Mouse (Mus musculus) forebrain, embryonic 10.5 days (tissue): ENCODE results near the gene Dync1i1. TPM values are rescaled to one million over a fixed set of nuclear protein-coding genes. Genes with fewer than 3 reads are reported as not detected.

Experiments used
- DNase-seq: peaks from one replicate; pipeline ENCODE4 v3.0.0-alpha.2; 2017; ENCODE audit warnings: low spot score; ENCODE audit errors: extremely low spot score
- H3K27ac ChIP-seq: fragments of 300-500 bp; sonication (generic); 2 replicates; pipeline ENCODE4 v1.5.1; 2016; ENCODE audit warnings: mild to moderate bottlenecking
- H3K27me3 ChIP-seq: fragments of 300-500 bp; sonication (generic); 2 replicates; pipeline ENCODE4 v1.6.1; 2016; ENCODE audit warnings: mild to moderate bottlenecking; ENCODE audit not compliant: poor library complexity, severe bottlenecking
- H3K36me3 ChIP-seq: fragments of 300-500 bp; sonication (generic); replicated peaks from 2 replicates; pipeline ENCODE4 v1.6.1; 2016; ENCODE audit warnings: mild to moderate bottlenecking, moderate library complexity
- H3K4me1 ChIP-seq: fragments of 300-500 bp; sonication (generic); 2 replicates; pipeline ENCODE4 v1.6.1; 2016
- H3K4me3 ChIP-seq: fragments of 300-500 bp; sonication (generic); 2 replicates; pipeline ENCODE4 v1.5.1; 2016; ENCODE audit warnings: mild to moderate bottlenecking, moderate library complexity
- H3K9me3 ChIP-seq: fragments of 300-500 bp; sonication (generic); 2 replicates; pipeline ENCODE4 v1.6.1; 2016; ENCODE audit warnings: mild to moderate bottlenecking, moderate library complexity
- WGBS: fragments of 180-500 bp; shearing (Covaris S2); methylation state at CpG from one replicate; pipeline ENCODE4 v1.1.7; 2016; 5-methylcytosine and 5-hydroxymethylcytosine counted together
- polyA plus RNA-seq: library from polyadenylated mRNA; unstranded; fragments of >200 nt; fragmentation: Nextera tagmentation; extraction: Ambion mirVana; gene quantifications from 2 replicates; pipeline ENCODE4 v1.2.1, GENCODE M21; 2016

Dync1i1 gene
- polyA plus RNA-seq, 1 experiment from 2014 or later = 1.1 TPM

DNA sequence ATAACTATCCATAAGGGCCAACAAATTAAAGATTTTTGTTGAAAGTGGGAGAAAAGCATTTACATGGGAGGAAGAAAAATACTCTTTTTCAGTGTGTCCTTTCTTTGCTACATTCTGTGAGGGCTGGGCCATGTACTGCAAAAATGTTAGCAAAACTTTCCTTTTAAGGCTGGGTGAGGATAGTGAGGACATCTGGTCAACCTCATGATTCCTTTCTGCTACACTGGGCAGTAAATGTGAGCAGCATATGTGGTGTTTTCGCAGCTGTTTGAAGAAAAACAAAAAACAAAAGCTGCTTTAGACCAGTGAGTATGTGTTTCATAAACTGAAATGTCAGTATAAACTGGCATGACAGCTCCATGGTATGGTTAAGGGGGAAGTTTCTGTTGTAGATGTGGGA lies 9.4 kb downstream of the Dync1i1 start:
- Histone ChIP-seq H3K4me3 (no peak overlapping the region), H3K9me3 (no peaks in the 10 kb centered on the region), H3K27me3 (no peaks in the 10 kb centered on the region), H3K4me1 (no peaks in the 10 kb centered on the region), H3K36me3 (no peaks in the 10 kb centered on the region), H3K27ac (no peak overlapping the region)
- DNase-seq = no peak
- 81% methylated on average over 1 of the region's 1 CpGs for WGBS

DNA sequence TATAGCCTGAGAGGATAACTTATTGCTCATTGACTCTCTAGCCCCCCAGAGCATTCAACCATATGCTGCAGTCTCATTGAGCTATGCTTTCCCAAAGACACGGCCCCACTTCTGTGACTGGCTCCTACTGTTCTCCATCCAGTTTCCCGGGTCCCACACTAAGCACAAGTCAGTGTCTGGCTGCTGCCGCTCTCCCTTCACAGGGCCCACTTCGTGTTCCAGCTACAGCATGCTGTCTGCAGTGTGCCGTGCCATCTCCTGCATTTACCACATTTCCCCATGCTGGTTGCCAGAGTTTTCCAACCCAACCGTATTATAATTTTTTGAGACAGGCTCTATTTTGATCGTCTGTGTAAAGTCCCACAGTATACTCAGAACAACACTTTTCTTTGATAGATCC lies 14.3 kb downstream of the Dync1i1 start:
- Histone ChIP-seq H3K36me3 (no peaks in the 10 kb centered on the region), H3K4me3 (no peak overlapping the region), H3K27me3 (no peaks in the 10 kb centered on the region), H3K9me3 (no peaks in the 10 kb centered on the region), H3K27ac (no peak overlapping the region), H3K4me1 (no peaks in the 10 kb centered on the region)
- DNase-seq = no peak
- WGBS = 88% methylated on average over 7 of the region's 7 CpGs

DNA sequence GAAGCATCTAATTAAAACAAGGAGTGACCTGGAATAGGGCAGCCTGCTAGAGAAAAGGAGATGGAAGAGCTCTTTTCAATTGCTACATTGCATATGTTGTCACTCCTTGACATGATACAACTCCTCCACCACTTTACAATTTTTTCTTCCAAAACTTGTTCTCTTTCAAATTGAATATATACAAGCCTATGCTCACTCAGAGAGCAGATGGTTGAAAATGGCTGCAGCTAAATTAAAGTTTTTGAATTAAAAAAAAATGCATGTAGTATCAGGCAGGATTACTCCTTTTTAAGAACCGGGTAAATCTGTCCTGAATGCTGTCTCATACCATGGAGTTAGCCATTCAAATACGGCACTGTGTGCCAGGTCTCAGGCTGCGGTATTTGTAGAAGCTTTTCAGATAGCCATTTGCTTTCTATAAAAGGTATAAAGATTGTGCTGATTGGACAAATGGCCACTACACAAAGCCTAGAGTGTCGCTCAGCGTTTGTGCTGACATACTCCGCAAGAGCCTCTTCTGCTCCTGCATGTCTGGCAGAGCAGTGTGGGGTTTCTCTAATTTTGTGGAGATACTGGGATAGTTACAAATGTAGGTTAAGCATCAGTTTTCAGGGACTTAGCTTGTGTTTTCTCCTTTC lies 16.1 kb downstream of the Dync1i1 start:
- no peaks in the 10 kb centered on the region for H3K9me3 ChIP-seq
- H3K27me3 ChIP-seq = no peaks in the 10 kb centered on the region
- no peak overlapping the region for H3K4me3 ChIP-seq
- 91% methylated on average over 6 of the region's 6 CpGs for WGBS
- no peaks in the 10 kb centered on the region for H3K4me1 ChIP-seq
- H3K27ac ChIP-seq = no peak overlapping the region
- H3K36me3 ChIP-seq = no peaks in the 10 kb centered on the region
- DNase-seq = no peak

DNA sequence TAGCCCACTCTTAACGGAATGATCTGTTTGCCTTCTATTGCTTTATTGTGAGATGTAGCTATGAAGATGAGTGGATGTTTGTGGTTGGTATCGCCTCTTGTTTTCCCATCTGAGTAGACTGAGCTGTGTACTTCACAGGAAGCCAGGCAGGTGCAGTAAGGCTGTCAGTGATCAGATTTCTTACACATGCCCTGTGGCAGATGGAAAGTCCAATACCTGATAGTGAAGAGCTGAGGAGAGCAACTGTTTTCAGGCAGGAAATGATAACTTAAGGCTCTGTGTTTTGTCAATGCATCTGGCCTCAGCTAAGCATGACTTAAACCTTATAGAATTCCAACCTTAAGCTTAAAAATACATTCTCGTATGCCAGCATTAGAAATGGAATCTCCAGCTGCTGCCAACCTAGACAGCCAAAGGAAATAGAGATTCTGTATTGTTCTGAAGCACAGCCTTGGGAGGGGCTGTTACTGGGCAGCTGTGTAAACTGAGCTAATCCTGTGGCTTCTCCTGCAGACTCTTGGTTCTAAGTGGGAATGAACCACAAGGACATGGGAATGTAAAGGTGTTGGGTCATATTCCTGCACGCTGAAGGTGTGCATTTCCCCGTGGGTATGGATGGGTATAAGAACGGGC lies 24.8 kb downstream of the Dync1i1 start:
- WGBS = 85% methylated on average over 6 of the region's 6 CpGs
- Histone ChIP-seq H3K36me3 (no peaks in the 10 kb centered on the region), H3K27me3 (no peaks in the 10 kb centered on the region), H3K4me3 (no peak overlapping the region), H3K27ac (no peak overlapping the region), H3K4me1 (no peaks in the 10 kb centered on the region), H3K9me3 (peaks cover 4% of the 10 kb centered on the region; the same call in 1 of the 2 replicates)
- DNase-seq = no peak

DNA sequence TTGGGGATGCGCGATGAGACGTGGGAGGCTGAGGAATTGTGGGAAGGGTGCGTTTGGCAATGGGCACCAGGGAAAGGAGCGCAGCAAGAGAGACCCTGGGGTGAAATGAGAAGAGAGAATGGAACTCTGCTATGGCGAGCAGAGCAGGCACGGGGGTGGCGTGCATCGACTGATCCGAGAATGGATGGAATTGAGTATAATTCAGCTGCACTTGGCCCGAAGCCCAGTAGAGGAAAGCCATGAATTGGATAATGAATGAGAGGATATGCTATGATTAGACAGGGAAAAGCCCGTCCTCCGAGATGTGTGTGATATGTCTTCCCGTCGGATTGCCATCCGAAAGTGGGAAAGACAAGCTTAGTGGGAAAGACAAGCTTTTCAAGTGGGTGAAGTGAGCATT lies 26.7 kb downstream of the Dync1i1 start:
- WGBS = 93% methylated on average over 16 of the region's 16 CpGs
- peaks cover 3% of the 10 kb centered on the region; the same call in 1 of the 2 replicates for H3K9me3 ChIP-seq
- DNase-seq = no peak
- no peak overlapping the region for H3K27ac ChIP-seq
- no peaks in the 10 kb centered on the region for H3K27me3 ChIP-seq
- peaks cover 5% of the 10 kb centered on the region for H3K4me1 ChIP-seq
- H3K36me3 ChIP-seq = no peaks in the 10 kb centered on the region
- H3K4me3 ChIP-seq = no peak overlapping the region

DNA sequence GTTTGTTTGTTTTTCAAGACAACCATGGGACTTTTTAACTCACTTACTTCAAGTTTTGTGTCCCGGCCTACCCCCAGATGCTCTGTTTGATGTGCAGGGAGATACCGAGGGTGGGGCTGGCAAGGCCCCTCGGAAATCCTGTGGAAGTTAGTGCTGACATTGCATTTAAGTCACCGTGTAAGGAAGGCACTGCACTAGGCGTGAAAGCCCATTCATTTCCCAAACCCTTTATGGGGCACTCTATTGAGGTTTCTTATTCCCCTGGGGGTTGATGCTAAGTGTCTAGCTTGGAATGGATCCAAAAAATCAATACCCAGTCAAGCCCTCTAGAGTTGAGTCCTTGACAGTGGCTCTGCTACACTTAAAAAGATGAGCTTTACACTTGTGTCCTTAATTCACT lies 27.2 kb downstream of the Dync1i1 start:
- Histone ChIP-seq H3K4me3 (no peak overlapping the region), H3K27me3 (no peaks in the 10 kb centered on the region), H3K36me3 (no peaks in the 10 kb centered on the region), H3K9me3 (no peaks in the 10 kb centered on the region), H3K4me1 (peaks cover 5% of the 10 kb centered on the region), H3K27ac (no peak overlapping the region)
- DNase-seq = no peak
- 82% methylated on average over 5 of the region's 5 CpGs for WGBS

DNA sequence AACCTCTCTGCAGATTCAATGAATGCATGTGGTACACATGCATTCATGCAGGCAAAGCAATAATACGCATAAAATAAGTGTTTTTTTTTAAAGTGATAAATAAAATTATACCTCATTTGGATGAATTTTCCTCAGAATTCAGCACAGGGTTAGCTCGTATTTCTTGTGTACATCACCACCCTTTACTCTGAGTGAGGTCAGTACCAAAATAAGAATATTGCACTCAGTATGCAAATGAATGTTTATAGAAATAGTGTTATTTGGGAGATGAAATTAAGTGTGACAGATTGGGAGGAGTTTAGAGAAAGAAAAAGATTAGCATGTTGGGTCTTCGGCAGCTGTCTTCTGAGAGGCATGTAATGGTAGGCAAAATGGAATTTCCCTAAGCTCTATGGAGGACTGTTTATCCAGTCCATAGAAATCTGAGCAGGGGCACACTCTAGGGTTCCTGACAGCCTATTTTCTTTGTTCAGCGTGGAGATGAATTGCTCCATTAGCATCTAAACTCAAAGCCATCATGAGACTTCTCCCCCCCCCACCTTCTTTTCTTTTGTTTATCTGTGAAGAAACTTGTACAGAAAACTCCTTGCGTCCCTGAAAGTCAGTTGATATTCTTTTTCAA lies 31.2 kb downstream of the Dync1i1 start:
- DNase-seq = no peak
- 65% methylated on average over 5 of the region's 5 CpGs for WGBS
- Histone ChIP-seq H3K4me1 (peaks cover 5% of the 10 kb centered on the region), H3K27ac (no peak overlapping the region), H3K27me3 (peaks cover 4% of the 10 kb centered on the region; the same call in 1 of the 2 replicates), H3K36me3 (no peaks in the 10 kb centered on the region), H3K9me3 (no peaks in the 10 kb centered on the region), H3K4me3 (no peak overlapping the region)

DNA sequence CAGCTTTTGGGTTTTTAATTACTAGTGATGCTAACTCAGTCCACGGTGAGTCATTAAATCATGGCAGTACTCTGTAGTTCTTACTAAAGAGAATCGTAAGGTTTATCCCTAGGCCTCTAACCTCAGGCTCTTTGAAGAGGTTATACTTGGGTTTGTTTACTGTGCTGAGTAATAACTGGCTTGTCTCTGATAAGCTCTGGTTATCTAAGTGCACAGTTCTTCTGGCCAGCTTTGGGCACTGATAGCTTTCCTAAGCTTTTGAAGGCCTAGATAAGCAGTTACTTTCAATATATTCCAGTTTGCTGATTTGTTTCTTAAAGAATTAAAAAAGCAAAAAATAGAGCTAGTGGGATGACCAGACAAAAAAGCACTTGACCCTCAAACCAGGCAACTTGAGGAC lies 37.5 kb downstream of the Dync1i1 start:
- DNase-seq = no peak
- H3K4me1 ChIP-seq = no peaks in the 10 kb centered on the region
- H3K27ac ChIP-seq = no peak overlapping the region
- no peaks in the 10 kb centered on the region for H3K9me3 ChIP-seq
- peaks cover 4% of the 10 kb centered on the region; the same call in 1 of the 2 replicates for H3K27me3 ChIP-seq
- 90% methylated on average over 2 of the region's 2 CpGs for WGBS
- H3K4me3 ChIP-seq = no peak overlapping the region
- H3K36me3 ChIP-seq = no peaks in the 10 kb centered on the region

DNA sequence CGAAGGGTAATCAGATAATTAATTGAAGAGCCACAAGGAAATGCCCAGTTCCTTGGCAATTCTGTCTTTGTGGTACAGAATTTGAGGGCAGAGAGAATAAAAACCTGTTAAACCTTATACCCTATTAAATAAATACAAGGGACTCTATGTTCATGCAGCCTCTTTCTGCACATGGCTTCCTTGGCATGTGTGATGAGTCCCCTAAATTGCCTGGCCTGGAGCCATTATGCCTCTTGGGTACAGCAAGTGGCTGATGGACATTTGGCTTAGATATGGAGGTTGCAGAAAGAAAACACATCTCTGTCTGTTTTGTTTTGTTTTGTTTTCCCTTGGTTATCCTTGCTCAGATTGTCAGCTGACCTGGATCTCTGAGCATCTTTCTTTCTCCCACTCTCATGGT lies 43.1 kb downstream of the Dync1i1 start:
- Histone ChIP-seq H3K27me3 (no peaks in the 10 kb centered on the region), H3K4me3 (no peak overlapping the region), H3K27ac (no peak overlapping the region), H3K9me3 (no peaks in the 10 kb centered on the region), H3K36me3 (no peaks in the 10 kb centered on the region), H3K4me1 (no peaks in the 10 kb centered on the region)
- 81% methylated on average over 1 of the region's 1 CpGs for WGBS
- DNase-seq = no peak

DNA sequence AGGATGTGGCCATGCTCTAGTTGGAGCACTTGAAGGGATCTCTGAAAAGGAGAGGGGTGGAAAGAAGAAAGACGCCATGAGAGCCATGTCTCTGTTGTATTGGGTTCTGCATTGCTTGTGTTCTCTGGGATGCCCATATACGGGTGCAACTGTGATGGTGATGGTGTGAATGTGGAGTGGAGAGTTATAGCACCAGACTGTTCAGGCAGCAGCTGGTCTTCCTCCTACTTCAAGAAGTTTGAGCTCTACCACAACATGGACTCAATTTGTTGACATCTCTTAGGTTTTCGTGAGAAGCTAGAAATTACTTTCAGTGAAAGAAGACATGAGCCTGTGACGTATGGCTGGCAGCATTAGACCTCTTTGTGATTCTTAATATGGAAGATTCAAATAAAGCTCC lies 44.8 kb downstream of the Dync1i1 start:
- 85% methylated on average over 4 of the region's 4 CpGs for WGBS
- H3K27me3 ChIP-seq = no peaks in the 10 kb centered on the region
- no peaks in the 10 kb centered on the region for H3K9me3 ChIP-seq
- no peaks in the 10 kb centered on the region for H3K36me3 ChIP-seq
- no peak overlapping the region for H3K4me3 ChIP-seq
- H3K27ac ChIP-seq = no peak overlapping the region
- no peaks in the 10 kb centered on the region for H3K4me1 ChIP-seq
- DNase-seq = no peak

DNA sequence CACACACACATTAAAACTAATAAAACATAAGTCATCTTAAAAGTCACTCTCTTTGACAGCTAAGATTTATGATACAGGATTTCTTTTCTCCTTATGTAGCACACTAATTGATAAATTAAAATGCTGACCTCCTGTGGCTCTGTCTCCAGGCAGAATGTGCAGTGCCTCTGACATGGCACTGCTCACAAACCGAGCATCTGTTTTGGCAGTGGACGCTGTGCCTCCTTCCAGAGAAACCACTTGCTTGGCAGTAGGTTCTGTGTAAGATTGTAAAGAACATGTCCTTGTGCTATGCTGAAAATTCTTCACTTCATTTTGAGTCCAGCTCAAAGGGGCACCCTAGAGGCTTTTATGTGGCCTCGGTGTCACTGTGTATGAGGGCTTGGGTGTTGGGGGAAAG lies 50.0 kb downstream of the Dync1i1 start:
- Histone ChIP-seq H3K9me3 (no peaks in the 10 kb centered on the region), H3K27ac (no peak overlapping the region), H3K4me3 (no peak overlapping the region), H3K27me3 (no peaks in the 10 kb centered on the region), H3K4me1 (no peaks in the 10 kb centered on the region), H3K36me3 (no peaks in the 10 kb centered on the region)
- DNase-seq = no peak
- WGBS = 88% methylated on average over 3 of the region's 3 CpGs

DNA sequence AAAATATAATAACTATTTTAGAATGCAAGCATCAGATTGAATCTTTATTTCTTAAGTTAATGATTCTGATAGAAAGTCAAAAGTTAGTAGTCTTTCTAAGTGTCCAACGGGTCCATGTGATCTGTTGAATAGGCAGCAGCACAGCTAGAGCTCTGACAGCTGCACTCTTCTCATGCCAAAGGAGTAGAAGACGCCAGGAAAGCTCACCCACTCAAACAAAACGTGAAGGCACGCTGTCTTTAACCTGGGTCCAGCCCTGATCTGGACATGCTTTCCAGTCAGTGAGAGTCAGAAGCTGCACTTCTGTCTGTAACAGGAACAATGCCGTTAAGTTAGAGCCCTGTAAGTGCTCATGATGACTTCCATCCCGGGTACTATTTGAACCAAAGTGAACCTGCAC lies 56.3 kb downstream of the Dync1i1 start:
- Histone ChIP-seq H3K4me1 (no peaks in the 10 kb centered on the region), H3K4me3 (no peak overlapping the region), H3K27ac (no peak overlapping the region), H3K36me3 (no peaks in the 10 kb centered on the region), H3K27me3 (no peaks in the 10 kb centered on the region), H3K9me3 (no peaks in the 10 kb centered on the region)
- WGBS = 90% methylated on average over 6 of the region's 6 CpGs
- DNase-seq = no peak

DNA sequence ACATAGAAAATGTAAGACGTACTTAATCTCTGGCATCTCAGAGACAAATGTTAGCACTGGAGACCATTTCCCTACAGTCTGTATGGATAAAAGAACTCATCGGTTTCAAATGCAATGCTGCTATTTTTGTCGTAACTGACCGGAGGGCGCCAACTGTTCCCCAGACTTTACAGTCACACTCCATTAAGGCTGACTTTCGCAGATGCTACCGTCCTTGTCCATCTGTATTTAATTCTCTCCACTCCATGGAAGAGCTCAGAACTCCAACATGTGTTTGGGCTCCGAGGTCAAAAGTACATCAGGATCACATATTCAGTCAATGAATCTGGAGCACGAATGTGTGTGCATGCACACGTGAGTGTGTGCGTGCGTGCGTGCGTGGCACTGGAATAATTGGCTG lies 58.4 kb downstream of the Dync1i1 start:
- Histone ChIP-seq H3K9me3 (no peaks in the 10 kb centered on the region), H3K27me3 (no peaks in the 10 kb centered on the region), H3K36me3 (no peaks in the 10 kb centered on the region), H3K4me1 (no peaks in the 10 kb centered on the region), H3K27ac (no peak overlapping the region), H3K4me3 (no peak overlapping the region)
- WGBS = 86% methylated on average over 14 of the region's 14 CpGs
- no peak for DNase-seq
